Mouse (Mus musculus): Measurements from ENCODE around the gene Bcl9l. TPM values are rescaled to one million over a fixed set of nuclear protein-coding genes. Genes with fewer than 3 reads are reported as not detected.

Bcl9l gene
- polyA plus RNA-seq, 1 experiment from 2014 or later = 21.8 TPM

DNA sequence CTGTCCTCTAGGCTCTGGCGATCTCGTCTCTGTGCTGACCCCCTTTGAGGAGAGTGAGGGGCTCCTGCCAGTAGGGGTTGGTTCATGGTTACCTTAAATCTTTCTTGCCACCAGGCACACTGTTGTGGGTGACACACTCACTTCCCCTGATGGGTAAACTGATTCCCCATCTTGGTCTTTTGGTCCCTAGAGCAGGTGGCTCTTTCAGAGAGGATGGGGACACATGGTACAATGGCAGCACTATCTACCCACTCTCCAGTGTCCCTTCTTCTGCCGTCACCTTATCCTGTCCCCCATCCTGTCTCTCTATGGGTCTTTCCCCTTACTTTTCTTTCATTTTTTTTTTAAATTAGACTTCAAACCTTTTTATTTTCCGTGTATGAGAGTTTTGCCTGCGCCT, 33.3 kb downstream of the Bcl9l start:
- H3K27me3 ChIP-seq = no peaks in the 10 kb centered on the region
- no peak overlapping the region for H3K4me3 ChIP-seq (replicated peaks)
- H3K4me2 ChIP-seq (replicated peaks) = no peak overlapping the region
- H3K36me3 ChIP-seq = no peaks in the 10 kb centered on the region
- 90% methylated on average over 5 of the region's 5 CpGs for WGBS
- H3K4me1 ChIP-seq = peaks cover 26% of the 10 kb centered on the region
- no peak overlapping the region for H3K9ac ChIP-seq
- no peaks in the 10 kb centered on the region for H3K9me3 ChIP-seq (replicated peaks)
- H3K27ac ChIP-seq (replicated peaks) = no peak overlapping the region
- ATAC-seq (ENCODE audit: insufficient number of reproducible peaks, low FRiP score, low TSS enrichment, low read depth) = no peak

DNA sequence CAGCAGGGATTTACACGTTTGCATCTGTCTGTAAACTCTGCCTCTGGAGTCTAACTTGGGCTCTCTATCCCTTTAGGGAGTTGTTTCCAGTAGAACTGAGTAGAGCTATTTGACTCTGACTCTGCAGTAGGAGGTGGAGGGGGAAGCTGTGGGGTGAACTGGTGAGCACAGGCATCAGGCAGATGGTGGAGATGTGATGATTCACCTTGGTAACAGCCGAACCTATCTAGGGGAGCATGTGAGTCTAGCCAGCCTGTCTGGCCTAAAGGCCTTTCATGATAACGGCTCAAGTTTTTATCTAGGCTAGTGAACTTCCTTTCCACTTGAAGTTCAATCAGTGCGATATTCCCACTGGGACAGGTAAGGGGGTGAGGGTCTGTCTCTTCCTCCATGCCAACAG, 34.7 kb downstream of the Bcl9l start:
- Histone ChIP-seq H3K4me1 (peaks cover 12% of the 10 kb centered on the region; the same call in 1 of the 2 replicates), H3K27me3 (no peaks in the 10 kb centered on the region), H3K36me3 (no peaks in the 10 kb centered on the region), H3K4me3 (replicated peaks) (no peak overlapping the region), H3K9me3 (replicated peaks) (no peaks in the 10 kb centered on the region), H3K27ac (replicated peaks) (no peak overlapping the region), H3K9ac (no peak overlapping the region), H3K4me2 (replicated peaks) (no peak overlapping the region)
- WGBS = 60% methylated on average over 4 of the region's 4 CpGs
- no peak for ATAC-seq (ENCODE audit: insufficient number of reproducible peaks, low FRiP score, low TSS enrichment, low read depth)

DNA sequence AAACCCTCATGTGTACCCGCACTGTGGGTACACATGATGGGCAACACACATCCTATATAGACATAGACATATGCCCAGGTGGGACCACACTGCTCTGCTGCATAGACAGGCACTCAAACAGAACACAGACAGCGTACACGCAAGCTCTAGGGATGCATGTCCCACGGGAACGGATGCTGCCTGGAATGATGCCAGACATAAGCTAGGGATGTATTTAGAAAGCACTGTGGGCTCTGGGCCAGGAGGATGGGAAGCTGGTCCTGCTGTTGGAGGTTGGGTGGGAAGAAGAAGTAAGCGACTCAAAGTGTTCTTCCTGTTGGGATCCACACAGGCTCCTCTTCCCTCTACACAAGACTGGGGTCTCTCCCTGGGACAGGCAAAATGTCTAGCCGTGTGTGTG, 35.4 kb downstream of the Bcl9l start:
- H3K4me3 ChIP-seq (replicated peaks) = no peak overlapping the region
- no peak for ATAC-seq (ENCODE audit: insufficient number of reproducible peaks, low FRiP score, low TSS enrichment, low read depth)
- WGBS = 53% methylated on average over 7 of the region's 7 CpGs
- H3K9me3 ChIP-seq (replicated peaks) = no peaks in the 10 kb centered on the region
- no peak overlapping the region for H3K4me2 ChIP-seq (replicated peaks)
- no peak overlapping the region for H3K9ac ChIP-seq
- H3K36me3 ChIP-seq = no peaks in the 10 kb centered on the region
- no peak overlapping the region for H3K27ac ChIP-seq (replicated peaks)
- H3K4me1 ChIP-seq = peaks cover 6% of the 10 kb centered on the region; the same call in 1 of the 2 replicates
- no peaks in the 10 kb centered on the region for H3K27me3 ChIP-seq

DNA sequence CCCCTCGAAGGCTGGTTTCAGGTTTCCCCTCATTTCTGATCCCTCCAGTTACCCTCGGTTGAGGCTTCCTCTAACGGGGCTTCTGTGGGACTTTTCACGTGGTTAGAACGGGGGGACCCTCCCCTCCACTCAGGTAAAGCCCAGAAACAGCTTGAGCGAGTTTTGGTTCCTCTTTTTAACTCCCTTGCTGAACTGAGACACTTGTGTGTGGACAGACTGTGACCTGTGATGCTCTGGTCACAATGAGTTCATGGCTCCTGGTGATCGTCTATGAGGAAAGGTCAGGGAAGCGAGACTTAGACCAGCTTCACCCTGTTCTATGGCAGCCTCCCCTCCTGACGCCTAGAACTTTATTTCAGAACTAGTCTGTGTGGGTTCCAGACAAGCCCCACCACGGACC, 39.3 kb downstream of the Bcl9l start:
- Histone ChIP-seq H3K4me2 (replicated peaks) (no peak overlapping the region), H3K4me3 (replicated peaks) (no peak overlapping the region), H3K27me3 (no peaks in the 10 kb centered on the region), H3K27ac (replicated peaks) (no peak overlapping the region), H3K9me3 (replicated peaks) (no peaks in the 10 kb centered on the region), H3K9ac (no peak overlapping the region), H3K4me1 (no peaks in the 10 kb centered on the region), H3K36me3 (no peaks in the 10 kb centered on the region)
- WGBS = 70% methylated on average over 10 of the region's 10 CpGs
- ATAC-seq (ENCODE audit: insufficient number of reproducible peaks, low FRiP score, low TSS enrichment, low read depth) = no peak

DNA sequence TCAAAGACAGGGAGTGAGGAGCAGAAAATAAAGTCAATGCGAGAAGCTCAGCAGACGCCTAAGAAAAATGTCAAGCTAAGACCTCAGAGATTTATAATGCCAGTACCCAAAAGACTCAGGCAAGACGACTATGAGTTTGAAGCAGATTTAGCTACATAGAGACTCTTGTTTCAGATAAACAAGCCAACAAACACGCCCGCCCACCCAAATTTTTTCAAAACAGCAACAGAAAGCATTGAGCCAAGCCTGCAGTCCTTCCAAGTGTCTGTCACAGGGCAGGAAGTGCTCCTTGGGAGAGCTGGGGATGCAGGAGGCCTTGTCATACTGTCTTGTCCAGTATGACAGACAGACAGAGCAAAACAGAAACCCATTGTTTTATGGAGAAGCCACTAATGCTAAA, 41.1 kb downstream of the Bcl9l start:
- Histone ChIP-seq H3K27ac (replicated peaks) (no peak overlapping the region), H3K27me3 (no peaks in the 10 kb centered on the region), H3K4me1 (no peaks in the 10 kb centered on the region), H3K9me3 (replicated peaks) (no peaks in the 10 kb centered on the region), H3K36me3 (no peaks in the 10 kb centered on the region), H3K4me3 (replicated peaks) (no peak overlapping the region), H3K4me2 (replicated peaks) (no peak overlapping the region), H3K9ac (no peak overlapping the region)
- WGBS = 65% methylated on average over 5 of the region's 5 CpGs
- ATAC-seq (ENCODE audit: insufficient number of reproducible peaks, low FRiP score, low TSS enrichment, low read depth) = no peak

DNA sequence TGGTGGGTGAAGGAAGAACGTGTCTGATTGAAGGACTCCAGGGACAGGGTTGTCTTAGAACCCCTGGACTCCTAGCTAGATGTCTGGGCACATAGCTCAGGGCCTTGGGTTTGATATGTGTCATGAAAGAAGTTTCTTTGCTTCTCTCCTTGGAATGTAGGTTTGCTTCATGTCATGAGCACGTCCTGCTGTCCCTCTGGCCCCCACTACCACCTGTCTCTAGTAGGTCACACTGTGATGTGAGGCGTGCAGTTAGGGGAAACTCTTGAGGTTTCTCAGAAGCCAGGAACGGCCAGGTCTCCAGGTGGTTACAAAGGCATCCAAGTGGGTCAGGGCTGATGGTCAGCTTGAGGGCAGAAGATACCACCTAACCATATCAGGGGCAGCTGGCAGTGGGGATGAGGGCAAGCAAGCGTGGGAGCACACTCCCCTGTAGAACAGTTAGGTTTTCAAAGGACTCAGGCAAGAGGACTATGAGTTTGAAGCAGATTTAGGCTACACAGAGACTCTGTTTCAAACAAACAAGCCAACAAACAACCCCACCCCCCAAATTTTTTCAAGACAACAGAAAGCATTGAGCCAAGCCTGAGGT, 41.7 kb downstream of the Bcl9l start:
- H3K27me3 ChIP-seq = no peaks in the 10 kb centered on the region
- H3K36me3 ChIP-seq = no peaks in the 10 kb centered on the region
- ATAC-seq (ENCODE audit: insufficient number of reproducible peaks, low FRiP score, low TSS enrichment, low read depth) = no peak
- H3K27ac ChIP-seq (replicated peaks) = no peak overlapping the region
- H3K9me3 ChIP-seq (replicated peaks) = no peaks in the 10 kb centered on the region
- WGBS = 70% methylated on average over 5 of the region's 5 CpGs
- H3K4me1 ChIP-seq = no peaks in the 10 kb centered on the region
- H3K4me3 ChIP-seq (replicated peaks) = no peak overlapping the region
- no peak overlapping the region for H3K4me2 ChIP-seq (replicated peaks)
- no peak overlapping the region for H3K9ac ChIP-seq

DNA sequence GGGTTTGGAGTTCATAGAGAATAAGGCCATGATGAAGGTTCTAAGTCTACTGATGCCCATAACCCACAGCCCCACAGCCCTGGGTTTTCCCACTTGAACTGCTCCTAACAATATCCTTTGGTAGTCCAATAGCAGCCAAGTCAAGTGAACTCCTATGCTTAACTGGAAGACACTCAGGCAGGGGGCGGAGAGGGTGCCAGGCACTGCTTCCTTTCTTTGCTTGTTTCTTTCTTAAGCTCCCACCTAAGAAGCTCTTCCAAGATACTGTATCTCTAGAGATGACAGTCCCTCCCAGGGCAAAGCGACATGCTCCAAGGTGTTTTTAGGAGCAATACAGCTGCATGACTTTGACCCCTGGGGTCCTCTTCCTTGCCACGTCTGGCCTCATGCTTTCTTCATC, 42.4 kb downstream of the Bcl9l start:
- H3K9ac ChIP-seq = no peak overlapping the region
- H3K27me3 ChIP-seq = no peaks in the 10 kb centered on the region
- no peaks in the 10 kb centered on the region for H3K36me3 ChIP-seq
- no peak overlapping the region for H3K4me2 ChIP-seq (replicated peaks)
- H3K4me1 ChIP-seq = no peaks in the 10 kb centered on the region
- H3K27ac ChIP-seq (replicated peaks) = no peak overlapping the region
- no peaks in the 10 kb centered on the region for H3K9me3 ChIP-seq (replicated peaks)
- H3K4me3 ChIP-seq (replicated peaks) = no peak overlapping the region
- WGBS = 77% methylated on average over 3 of the region's 3 CpGs
- no peak for ATAC-seq (ENCODE audit: insufficient number of reproducible peaks, low FRiP score, low TSS enrichment, low read depth)

DNA sequence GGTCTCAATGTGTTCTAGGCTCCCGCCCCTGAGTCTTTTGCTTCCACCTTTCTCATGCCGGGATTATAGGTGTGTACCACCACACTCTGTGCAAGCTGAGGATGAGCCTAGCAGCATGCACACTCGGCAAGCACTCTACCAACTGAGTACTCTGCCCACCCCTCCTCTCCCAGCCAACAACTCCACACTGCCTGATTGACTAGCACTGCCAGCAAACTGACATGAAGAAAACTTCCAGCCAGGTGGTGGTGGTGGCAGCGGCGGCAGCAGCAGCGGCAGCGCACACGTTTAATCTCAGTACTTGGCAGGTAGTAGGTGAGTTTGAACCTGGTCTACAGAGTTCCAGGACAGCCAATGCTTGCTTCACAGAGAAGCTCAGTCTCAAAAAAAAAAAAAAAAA, 43.0 kb downstream of the Bcl9l start:
- ATAC-seq (ENCODE audit: insufficient number of reproducible peaks, low FRiP score, low TSS enrichment, low read depth) = no peak
- no peak overlapping the region for H3K27ac ChIP-seq (replicated peaks)
- H3K4me2 ChIP-seq (replicated peaks) = no peak overlapping the region
- H3K27me3 ChIP-seq = no peaks in the 10 kb centered on the region
- no peaks in the 10 kb centered on the region for H3K9me3 ChIP-seq (replicated peaks)
- H3K36me3 ChIP-seq = no peaks in the 10 kb centered on the region
- H3K9ac ChIP-seq = no peak overlapping the region
- no peaks in the 10 kb centered on the region for H3K4me1 ChIP-seq
- WGBS = 89% methylated on average over 8 of the region's 8 CpGs
- no peak overlapping the region for H3K4me3 ChIP-seq (replicated peaks)

DNA sequence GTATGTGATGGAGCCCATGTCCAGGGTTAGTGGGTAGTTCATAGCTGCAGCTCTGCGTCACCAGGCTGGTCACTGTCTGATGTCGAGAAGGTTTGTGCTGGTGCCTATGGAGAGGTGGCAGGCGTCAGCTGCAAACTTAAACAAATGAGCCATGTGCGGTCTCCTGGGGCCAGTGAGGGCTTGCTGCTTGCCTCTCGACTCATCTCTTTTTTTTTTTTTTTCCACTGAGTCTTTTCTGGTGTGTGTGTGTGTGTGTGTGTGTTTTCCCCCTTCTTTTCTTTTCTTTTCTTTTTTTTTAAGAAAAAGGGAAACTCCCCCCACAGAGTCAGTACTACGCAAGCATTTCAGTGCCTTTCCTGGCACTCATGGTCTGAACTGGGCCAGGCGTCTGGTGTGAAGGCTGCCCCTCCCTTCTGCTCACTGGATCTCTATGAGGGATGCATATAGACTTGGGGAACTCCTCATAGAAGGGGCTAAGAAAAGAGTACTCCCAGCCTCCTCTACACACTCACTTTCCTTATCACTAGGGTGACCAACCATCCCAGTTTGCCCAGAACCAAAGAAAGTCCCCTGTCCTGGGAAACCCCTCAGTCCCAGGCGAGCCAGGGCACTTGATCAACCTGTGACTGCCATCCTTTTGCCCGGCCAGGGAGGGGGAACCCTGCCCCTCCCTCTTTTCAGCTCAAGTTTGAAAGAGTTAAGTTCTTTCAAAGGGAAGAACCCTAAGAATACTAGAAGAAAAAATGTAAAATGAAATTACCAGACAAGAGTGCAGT, 43.9 kb downstream of the Bcl9l start:
- Histone ChIP-seq H3K27me3 (no peaks in the 10 kb centered on the region), H3K9me3 (replicated peaks) (no peaks in the 10 kb centered on the region), H3K27ac (replicated peaks) (no peak overlapping the region), H3K4me3 (replicated peaks) (no peak overlapping the region), H3K9ac (no peak overlapping the region), H3K36me3 (no peaks in the 10 kb centered on the region), H3K4me2 (replicated peaks) (no peak overlapping the region), H3K4me1 (no peaks in the 10 kb centered on the region)
- 56% methylated on average over 9 of the region's 9 CpGs for WGBS
- no peak for ATAC-seq (ENCODE audit: insufficient number of reproducible peaks, low FRiP score, low TSS enrichment, low read depth)

DNA sequence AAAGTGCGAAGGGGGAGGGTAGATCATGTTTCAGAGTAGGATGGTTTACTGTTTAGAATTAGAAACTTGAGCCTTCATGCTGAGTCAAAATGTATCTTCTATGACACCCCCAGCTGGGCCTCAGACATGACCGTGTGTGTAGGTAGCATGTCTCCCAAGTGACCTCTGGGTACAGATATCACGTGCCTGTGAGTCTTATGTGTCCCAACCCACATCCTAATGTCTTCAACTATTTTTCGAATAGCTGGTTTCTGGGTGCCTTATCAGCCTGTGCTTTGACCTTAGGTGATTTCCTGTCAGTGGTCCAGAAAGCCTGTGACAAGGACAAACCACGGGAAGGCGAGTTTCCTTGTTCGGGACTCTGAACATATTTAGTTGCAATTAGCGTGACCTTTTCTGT, 45.7 kb downstream of the Bcl9l start:
- Histone ChIP-seq H3K27ac (replicated peaks) (no peak overlapping the region), H3K4me2 (replicated peaks) (no peak overlapping the region), H3K4me3 (replicated peaks) (no peak overlapping the region), H3K36me3 (no peaks in the 10 kb centered on the region), H3K9me3 (replicated peaks) (no peaks in the 10 kb centered on the region), H3K9ac (no peak overlapping the region), H3K4me1 (no peaks in the 10 kb centered on the region), H3K27me3 (no peaks in the 10 kb centered on the region)
- 64% methylated on average over 8 of the region's 8 CpGs for WGBS
- no peak for ATAC-seq (ENCODE audit: insufficient number of reproducible peaks, low FRiP score, low TSS enrichment, low read depth)

DNA sequence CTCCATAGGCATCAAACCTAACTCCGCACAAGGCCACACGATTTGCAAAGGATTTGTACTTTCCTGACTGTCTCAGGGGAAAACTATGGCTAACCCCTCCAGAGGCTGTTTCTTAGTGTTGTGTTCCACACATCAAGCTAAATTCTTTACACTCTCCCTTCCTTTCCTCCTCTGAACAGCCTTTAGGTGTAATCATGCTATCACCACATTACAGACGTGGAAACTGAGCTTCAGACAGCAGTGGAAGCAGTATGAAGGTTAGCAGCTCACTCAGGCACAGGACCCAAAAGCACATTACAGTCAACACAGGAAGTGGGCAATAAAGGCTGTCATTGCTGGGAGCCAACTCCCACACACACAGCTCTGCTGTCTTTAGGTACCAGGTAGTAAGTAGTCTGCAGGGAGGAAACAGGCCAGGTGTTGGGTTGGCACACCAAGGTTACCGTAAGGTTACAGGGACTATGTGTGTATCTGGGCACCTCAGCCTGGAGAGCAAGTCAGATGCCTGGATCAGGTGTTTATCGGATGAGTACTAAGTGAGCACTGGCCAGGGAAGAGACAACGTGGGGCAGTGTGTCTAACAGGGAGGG, 50.5 kb downstream of the Bcl9l start:
- Histone ChIP-seq H3K9me3 (replicated peaks) (no peaks in the 10 kb centered on the region), H3K4me2 (replicated peaks) (no peak overlapping the region), H3K36me3 (no peaks in the 10 kb centered on the region), H3K4me3 (replicated peaks) (no peak overlapping the region), H3K4me1 (no peaks in the 10 kb centered on the region), H3K27me3 (no peaks in the 10 kb centered on the region), H3K27ac (replicated peaks) (no peak overlapping the region), H3K9ac (no peak overlapping the region)
- 75% methylated on average over 6 of the region's 6 CpGs for WGBS
- no peak for ATAC-seq (ENCODE audit: insufficient number of reproducible peaks, low FRiP score, low TSS enrichment, low read depth)

All from embryonic facial prominence, embryonic 15.5 days (tissue).